Mouse (Mus musculus) spleen, embryonic (tissue): ENCODE measurements around the gene Extl1.
"Not testable (repeated sequence)": the region's sequence is repeated elsewhere in the genome, so short reads cannot be mapped to it uniquely, and the experiment has no call there.

Experiments
- CTCF ChIA-PET: fragments of 350-600 bp; sonication (Branson Sonifier 250); formaldehyde crosslinking; loops from one replicate; lab custom pipeline; 2022; lab: Charles Lee

The Extl1 gene

DNA sequence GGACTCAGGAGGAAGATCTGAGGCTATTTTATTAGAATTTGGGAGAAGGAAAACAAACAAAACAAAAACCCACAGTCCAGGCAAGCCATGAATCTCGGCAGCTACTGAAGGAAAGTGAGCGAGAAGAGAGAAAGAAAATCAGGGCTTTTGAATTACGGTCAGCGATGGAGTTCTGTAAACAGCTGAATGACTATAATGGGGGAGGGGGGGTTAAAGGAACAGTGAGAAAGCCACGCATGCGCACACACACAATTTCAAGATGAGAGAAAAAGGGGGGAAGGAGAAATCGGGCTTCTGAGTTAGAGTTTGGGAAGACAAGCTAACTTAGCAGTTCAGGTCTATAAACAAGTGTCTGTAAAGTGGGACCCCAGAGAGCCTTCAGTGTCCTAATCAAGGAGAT lies 30.7 kb downstream of the Extl1 start:
- CTCF ChIA-PET = no interaction called here

DNA sequence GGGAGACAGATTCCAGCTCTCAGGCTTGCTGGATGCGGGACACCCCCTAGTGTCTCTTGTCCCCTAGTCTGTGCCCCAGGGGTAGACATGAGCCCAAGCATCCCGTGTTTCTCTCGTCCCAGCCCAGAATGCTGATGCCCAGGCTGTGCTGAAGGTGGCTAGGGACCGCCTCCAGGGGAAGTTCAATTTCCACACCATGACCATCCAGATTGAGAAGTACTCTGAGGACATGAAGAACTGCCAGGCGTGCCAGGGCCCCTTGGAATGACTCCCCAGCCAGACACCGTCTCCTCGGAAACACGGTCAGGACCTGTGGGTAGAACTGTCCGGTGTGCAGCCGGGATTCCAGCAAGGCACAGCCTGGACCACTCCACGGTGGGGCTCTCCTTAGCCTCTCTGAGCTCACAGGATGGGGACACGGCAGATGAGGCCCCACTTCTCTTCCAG lies 31.4 kb downstream of the Extl1 start:
- CTCF ChIA-PET = no interaction called here

DNA sequence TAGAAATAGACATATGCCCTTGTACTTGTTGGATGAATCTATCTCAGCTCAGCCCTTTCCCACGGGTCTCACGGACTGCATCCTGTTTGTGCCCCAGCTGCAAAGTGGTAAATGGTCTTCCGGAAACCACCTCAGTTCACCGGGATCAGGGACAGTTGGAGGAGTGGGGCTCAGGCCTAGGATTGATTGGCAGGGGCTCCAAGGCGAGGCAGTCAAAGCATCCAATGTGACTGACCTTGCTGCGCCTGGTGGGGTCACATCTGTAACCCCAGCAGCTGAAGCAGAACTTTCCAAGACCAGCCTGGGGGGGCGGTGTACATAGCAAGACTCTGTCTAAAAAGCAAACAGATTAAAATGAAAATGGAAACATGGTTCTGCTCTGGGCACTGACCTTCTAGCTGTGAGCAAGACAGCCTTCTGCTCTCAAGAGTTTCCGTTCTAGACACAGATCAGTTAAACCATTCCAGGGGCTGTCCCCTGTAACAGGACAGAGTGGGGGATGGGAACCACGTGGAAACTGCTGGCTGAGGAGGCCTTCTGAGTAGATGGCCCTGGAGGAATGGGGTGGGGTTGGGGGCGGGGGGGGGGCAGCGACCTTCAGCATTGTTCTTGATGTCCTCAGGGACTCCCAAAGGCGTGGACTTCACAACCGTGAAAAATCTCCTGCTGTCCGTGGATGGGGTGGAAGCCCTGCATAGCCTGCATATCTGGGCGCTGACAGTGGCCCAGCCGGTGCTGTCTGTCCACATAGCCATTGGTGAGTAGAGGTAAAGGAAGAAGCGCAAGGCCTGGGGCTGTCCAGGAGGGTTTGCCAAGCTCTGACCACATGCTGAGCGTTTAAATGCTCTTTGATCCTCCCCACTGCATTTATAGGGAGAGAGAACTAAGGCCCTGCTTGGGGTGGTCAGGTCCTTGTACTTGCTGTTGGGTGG lies 32.1 kb downstream of the Extl1 start:
- CTCF ChIA-PET = no interaction called here

DNA sequence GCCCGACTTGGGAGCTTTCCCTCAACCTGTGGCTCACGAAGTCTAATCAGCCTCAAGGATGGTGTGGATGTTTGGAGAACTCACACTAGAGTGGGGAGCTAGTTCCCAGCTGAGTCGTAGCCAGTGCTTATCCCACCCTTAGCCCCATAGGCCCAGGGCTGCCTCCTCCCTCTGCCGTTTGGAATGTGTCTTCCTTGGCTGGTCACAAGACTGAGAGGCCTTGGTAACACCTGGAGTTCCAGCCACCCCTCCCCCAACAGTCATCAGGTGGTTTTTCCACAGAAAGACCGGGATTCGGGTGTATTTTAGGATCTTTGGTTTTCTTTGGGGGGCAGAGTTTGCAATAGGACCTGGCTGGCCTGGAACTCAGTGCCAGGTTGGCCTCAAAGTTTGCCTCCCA lies 33.0 kb downstream of the Extl1 start:
- CTCF ChIA-PET = interaction anchor here (0.7 kb wide), 2 partner anchors 13 to 462 kb away, joined by 3 to 5 read pairs; no protein-coding TSS in a partner anchor

DNA sequence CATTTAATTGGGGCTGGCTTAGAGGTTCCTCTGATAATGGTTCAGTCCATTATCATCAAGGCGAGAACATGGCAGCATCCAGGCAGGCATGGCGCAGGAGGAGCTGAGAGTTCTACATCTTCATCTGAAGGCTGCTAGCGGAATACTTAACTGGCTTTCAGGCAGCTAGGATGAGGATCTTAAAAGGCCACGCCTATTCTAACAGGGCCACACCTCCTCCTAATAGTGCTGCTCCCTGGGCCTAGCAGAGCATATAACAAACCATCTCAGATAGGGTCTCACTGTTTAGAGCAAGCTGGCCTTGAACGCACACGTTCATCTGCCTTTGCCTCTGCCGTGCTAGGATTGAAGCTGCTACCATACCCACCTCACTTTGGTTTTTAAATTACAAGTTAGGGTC lies 33.8 kb downstream of the Extl1 start:
- CTCF ChIA-PET = interaction anchor here (0.7 kb wide), 1 partner anchor 12 kb away, joined by 3 read pairs; no protein-coding TSS in a partner anchor

DNA sequence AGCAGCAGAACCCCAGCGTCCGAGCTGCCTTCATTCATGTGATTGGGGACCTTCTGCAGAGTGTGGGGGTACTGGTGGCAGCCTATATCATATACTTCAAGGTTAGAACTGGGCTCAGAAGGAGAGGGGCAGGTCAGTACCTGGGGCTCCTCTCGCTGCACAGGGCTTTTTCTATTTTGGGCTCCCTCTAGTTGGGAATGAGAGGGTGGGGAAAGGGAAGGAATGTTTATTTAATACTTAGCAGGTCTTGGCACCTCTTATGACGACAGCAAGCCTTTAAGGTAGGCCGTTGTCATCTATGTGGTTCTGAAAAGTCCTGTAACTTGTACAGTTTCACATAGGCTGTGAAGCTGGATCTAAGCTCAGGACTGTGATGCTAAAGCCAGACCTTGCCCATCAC lies 35.1 kb downstream of the Extl1 start:
- CTCF ChIA-PET = no interaction called here

DNA sequence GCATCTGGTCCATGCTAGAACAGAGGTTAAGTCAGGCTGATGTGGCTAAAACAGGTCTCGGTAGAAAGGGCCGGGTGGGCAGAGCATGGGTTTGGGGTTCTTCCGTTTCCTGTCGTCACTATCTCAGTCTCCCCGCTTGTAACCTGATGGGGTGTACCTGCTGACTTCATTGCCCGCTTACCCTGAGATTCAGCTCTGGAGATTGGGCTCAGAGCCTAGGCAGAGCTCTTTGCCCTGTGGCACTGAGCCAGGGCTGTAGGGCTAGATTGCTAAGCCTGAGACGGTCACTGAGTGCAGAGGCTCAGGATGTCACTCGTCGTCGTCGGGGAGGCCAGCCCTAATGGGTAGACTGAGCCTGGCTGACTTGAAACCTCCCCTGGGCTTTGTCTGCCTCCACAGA lies 35.6 kb downstream of the Extl1 start:
- CTCF ChIA-PET = no interaction called here

DNA sequence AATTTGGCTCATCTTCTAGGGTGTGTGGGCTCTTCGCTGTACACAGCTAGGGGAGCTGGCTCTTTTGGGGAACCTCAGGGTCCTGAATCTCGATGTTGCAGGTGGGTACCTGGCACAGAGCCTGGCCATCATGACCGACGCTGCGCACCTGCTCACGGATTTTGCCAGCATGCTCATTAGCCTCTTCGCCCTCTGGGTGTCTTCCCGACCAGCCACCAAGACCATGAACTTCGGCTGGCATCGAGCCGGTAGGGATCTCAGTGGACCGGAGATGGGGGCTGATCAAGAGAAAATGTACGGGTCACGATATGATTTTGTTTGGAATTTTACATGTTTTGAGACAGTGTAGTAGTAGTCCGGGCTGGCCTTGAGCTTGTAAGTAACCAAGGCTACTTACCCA lies 37.8 kb downstream of the Extl1 start:
- CTCF ChIA-PET = no interaction called here

DNA sequence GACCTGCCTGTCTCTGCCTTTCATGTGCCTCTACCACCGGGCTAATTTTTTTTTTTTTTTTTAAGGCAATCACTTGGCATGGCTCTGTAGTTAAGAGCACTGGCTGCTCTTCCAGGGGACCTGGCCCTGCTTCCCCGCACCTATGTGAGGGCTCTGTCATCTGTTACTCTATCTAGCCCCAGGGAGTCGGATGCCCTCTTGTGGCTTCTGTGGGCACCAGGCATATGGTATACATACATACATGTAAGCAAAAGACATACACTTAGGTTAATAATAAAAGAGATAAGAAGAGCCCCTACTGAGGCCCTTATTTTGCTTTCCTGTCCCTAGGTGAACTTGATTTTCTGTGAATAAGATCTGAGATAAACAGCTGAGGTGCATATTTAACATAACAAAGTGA lies 39.0 kb downstream of the Extl1 start:
- CTCF ChIA-PET = interaction anchor here (0.8 kb wide), 1 partner anchor 30 kb away, joined by 7 read pairs; no protein-coding TSS in a partner anchor

DNA sequence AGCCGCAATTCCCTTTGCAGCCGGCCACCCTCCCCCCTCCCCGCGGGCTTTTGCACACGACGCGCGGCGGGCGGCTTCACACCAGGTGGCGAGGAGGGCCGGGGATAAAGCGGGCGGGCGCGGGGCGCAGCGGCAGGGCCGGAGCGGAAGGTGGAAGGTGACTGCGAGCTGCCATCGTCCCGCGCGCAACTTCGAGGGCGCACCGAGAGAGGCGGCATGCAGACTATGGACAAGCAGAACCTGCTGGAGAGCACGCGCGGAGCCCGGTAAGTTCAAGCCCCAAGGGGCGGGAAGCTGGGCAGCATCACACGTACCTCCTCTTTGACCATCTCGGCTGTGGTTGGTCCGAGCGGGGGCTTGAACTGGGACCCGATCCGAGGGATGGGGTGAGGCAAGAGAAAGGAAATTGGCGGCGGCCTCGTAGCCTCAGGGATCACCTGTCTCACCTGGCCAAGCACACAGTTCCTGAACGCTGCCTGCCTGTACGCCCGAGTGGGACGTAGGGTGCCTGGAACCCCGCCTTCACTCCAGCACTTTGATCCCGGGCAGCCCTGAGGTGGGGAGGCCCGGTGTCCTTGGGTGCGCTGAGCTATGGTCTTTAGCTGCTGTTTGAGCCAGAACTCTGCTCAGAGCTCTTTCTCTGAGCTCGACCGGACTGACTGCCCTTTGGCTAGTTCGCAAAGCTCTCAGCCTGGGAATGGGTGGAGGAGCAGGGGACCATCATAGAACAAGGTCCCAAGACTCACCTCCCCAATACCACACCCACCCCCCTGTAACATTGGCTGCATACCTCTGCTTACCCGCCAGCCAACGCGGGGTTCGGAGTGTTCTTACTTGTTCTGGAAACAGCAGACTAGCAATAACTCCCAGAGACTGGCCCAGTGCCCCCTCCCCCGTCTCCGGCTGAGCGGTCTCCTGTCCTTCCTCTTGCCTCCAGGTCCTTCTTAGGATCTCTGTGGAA lies 40.3 kb downstream of the Extl1 start, which contains the start of gene Slc30a2:
Gene Slc30a2 (plus strand): TSS at position 111 of the 961 bp plus-strand sequence.
- CTCF ChIA-PET = interaction anchor here (0.8 to 1.0 kb wide), 2 partner anchors 20 to 31 kb away, joined by 3 to 7 read pairs; no protein-coding TSS in a partner anchor

DNA sequence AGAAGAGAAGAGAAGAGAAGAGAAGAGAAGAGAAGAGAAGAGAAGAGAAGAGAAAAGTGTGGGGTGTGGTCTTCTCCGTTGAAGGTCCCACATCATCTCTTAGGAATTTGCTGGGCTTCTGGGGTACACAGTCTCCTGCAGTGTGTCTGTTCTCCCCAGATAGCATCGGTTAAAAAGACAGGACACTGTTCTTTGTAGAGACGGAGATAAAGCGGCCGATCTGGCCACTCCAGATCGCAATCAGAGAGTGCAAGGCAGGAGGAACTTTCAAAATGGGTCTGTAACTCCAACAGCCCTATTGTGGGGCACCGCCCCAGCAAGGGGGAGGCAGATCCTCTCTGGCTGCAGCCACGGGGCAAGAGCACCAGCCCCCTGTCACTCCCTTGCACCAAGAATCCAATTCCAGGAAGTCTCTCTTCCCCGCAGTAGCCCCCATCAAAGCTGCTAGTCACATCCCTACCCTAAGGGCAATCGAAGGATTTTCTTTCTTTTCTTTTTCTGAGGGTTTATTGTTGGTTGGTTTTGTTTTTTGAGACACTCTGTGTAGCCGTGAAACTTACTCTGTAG lies 41.4 kb downstream of the Extl1 start:
- CTCF ChIA-PET = interaction anchor here (1.0 kb wide), 1 partner anchor 21 kb away, joined by 3 read pairs; no protein-coding TSS in a partner anchor

DNA sequence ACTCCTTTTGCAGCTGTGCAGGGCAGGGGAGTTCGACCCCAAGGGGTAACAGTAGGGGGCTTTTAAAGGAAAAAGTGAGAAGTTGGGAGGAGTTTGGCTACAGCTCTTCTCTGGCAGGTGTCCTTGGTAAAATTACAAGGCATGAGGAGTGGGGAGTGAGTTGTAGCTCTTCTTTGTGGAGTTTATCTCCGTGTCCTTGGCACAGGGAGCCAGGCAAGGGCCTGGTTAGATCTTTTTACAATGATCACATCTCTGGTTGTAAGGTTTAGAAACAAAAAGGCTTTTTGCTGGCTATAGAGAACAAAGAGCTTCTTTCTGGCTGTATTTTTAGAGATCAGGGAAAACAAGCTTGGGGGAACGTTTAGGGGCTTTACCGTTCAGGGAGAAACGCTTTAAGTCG lies 42.4 kb downstream of the Extl1 start:
- CTCF ChIA-PET = not testable (repeated sequence)

DNA sequence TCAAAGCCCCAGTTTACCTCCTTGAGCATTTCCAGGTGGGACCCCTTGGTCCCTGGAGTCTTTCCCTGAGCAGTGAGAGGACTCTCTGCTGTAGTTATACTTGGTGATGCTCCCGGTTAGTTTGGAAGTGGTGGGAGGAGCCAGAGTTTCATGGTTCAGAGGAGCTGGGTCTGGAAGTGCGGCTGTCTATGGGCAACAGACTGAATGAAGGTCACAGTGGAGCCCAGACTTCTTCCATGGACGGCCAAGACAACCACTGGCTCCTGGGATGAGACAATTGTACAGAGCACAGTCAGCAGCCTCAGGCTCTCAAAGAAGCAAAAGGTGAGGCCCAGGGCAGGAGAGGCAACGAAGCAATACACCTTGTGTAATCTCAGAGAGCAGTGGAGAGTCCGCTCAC lies 53.4 kb downstream of the Extl1 start:
- CTCF ChIA-PET = no interaction called here

DNA sequence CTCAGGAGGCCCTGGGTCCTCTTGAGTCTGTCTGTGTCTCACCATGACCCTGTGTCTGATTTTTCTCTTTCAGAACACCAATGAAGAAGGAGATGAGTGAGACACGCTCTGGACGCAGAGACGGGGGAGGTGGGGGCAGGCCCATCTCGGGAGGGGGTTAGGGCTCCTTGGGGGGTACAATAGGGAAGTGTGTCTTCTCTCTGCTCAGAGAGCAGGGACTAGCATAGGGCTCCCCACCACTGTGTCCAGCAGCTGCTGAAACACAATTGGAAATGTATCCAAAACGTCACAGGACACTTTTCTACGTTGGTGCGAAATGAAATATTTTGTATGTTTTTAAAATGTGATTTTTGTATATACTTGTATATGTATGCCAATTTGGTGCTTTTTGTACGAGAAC lies 54.8 kb downstream of the Extl1 start:
- CTCF ChIA-PET = no interaction called here

DNA sequence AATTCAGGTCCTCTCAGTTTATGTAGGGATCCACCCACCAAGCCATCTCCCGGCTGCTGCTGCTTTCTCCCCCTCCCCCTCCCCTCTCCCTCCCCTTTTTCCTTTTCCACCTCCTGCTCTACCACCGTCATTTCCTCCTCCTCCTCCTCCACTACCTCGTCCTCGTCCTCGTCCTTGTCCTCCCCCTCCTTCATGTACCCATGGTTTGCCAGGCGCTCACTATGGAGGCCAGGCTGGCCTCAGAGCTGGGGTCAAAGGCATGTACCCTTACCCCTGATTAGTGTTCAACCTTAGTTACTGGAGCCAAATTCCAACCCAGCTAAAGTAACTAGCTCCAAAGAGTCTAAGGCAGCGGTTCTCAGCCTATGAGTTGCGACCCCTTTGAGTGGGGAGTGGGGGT lies 55.5 kb downstream of the Extl1 start:
- CTCF ChIA-PET = no interaction called here

DNA sequence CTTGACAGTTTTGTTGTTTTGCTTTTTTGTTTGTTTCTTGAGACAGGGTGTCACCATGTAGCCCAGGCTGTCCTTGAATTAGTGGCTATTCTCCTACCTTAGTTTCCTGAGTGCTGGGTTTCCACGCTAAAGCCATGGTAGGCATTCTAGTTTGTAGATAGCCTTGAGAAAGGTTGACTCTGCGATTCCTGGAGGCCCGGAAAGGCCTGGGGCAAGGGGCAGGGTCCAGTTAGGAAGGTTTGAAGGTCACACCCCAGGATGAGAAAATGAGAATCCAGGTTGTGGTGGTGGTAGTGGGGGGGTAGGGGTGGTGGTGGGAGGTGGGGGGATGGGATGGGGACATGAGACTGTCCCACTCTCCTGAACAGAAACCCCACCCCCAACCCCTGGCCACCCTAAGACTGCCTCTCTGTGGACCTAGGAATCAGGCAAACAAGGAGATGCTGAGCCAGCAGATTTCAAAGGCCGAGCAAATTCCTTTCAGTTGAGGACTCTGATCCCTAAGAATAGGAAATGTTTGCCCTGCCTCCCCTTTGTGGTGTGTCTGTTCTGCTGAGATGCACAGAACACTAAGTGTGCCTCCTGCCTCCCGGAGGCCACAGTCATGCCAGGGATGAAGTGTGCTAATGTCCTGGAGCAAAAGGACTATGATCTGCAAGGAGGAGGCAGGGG lies 56.7 kb downstream of the Extl1 start:
- CTCF ChIA-PET = no interaction called here

DNA sequence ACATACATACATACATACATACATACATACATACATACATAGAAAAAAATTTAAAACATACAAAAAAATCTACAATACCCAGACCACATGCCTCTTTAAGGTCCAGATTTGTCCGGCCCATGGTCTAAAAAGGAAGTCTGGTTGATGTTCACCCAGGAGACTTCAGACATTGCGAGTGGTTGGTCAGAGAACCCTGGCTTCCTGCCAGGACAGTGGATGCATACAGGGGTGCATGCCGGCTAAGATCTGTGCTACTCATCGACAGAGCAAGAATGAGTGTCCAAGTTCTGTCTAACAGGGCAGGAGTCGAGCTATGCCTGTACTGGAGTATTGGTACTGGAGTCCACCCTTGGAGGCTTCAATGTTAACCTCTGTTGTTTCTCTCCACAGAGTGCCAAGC lies 59.0 kb downstream of the Extl1 start:
- CTCF ChIA-PET = no interaction called here

DNA sequence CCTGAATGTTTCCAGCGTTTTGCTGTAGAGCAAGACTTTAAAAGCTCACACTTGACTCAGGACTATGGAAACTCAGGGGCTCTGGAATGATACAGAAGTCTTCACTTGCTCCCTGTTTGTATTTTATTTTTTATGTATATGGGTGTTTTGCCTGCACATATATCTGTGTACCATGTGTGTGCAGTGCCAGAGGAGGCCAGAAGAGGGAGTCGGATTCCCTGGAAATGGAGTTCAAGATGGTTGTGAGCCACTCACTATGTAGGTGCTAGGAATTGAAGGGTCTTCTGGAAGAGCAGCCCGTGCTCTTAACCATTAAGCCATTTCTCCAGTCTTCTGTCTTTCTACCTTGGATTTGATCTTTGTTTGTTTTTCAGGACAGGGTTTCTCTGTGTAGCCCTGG lies 62.1 kb downstream of the Extl1 start:
- CTCF ChIA-PET = no interaction called here

DNA sequence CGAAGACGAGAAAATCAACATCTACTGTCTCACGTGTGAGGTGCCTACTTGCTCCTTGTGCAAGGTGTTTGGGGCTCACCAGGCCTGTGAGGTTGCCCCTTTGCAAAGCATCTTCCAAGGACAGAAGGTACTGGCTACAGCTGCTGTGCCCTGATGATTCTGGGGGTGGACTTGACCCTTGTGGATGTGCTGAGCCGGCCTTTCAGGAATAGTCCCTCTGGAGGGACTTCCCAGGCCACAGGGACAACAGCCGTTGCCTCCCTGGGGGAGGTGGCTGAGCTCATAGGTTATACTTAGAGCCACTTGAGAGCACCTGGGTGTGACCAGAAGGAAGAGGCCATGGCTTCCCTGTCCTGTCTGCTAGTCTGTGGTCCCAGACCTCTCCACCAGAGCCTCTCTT lies 64.0 kb downstream of the Extl1 start:
- CTCF ChIA-PET = interaction anchor here (0.6 kb wide), 1 partner anchor 12 kb away, joined by 3 read pairs; no protein-coding TSS in a partner anchor

DNA sequence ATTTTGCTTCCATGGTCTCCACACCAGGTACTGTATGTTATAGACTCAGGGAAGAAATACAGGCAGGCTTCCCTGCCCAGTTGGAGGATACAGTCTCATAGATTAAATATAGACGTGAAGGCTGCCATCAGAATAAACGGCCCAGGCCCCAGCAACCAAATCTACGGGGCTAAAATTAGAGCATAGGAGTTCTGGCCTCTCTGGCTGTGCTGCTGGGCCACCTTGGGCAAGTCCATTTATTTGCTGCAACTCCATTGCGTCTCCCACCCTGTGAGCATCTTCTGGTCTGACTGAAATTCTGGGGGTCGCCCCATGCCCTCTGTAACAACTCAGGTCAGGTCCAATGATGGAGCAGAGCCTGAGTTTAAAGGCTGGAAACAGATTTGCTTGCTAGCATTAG lies 64.6 kb downstream of the Extl1 start:
- CTCF ChIA-PET = no interaction called here

DNA sequence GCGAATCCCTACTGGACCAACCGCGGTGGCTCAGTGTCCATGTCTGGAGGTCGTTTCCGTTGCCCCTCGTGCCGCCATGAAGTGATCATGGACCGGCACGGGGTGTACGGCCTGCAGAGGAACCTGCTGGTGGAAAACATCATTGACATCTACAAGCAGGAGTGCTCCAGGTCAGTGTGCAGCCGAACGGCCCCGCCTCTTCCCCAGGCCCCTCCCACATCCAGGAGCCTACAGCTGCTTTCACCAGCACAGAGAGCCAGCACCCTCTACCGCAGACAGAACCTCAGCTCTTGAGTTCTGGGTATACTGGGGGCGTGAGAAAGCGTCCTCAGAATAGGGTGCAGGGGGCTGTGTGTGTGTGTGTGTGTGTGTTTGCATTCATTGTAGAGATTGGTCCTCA lies 67.3 kb downstream of the Extl1 start:
- CTCF ChIA-PET = interaction anchor here (0.5 to 0.7 kb wide), 2 partner anchors 9 to 170 kb away, joined by 4 read pairs; no protein-coding TSS in a partner anchor
